Mouse (Mus musculus): ENCODE measurements around the gene Polr2l. TPM values are rescaled to one million over a fixed set of nuclear protein-coding genes. Genes with fewer than 3 reads are reported as not detected.

Polr2l gene
- polyA plus RNA-seq, 1 experiment: 20.5 TPM

DNA sequence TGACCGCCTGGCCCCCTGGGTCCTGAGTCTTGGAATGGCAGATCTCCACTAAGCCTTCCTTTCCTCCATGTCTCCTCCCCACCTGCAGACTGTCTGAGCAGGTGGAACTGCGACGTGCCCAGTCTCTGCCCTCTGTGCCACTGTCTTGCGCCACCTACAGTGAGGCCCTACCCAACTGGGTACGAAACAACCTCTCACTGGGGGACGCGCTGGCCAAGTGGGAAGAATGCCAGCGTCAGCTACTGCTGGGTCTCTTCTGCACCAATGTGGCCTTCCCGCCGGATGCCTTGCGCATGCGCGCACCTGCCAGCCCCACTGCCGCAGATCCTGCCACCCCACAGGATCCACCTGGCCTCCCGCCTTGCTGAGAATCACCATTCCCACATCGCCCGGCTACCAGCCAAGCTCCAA, 15.6 kb downstream of the Polr2l start:
- H3K27me3 ChIP-seq (ENCODE audit: control insufficient read depth, insufficient read depth, low read length): peaks cover 5% of the 10 kb centered on the region; the same call in 1 of the 2 replicates
- H3K36me3 ChIP-seq (ENCODE audit: control insufficient read depth, insufficient read depth, low read length): peaks cover 22% of the 10 kb centered on the region
- 94% methylated on average over 17 of the region's 17 CpGs for WGBS
- no peak for TF ChIP-seq CTCF (IDR thresholded peaks at IDR 0.05; ENCODE audit: extremely low read depth, insufficient read depth, insufficient read length, insufficient replicate concordance)
- TF ChIP-seq POLR2A (IDR thresholded peaks at IDR 0.05; ENCODE audit: low read depth, low read length): no peak
- H3K4me1 ChIP-seq (ENCODE audit: control insufficient read depth, insufficient read depth, insufficient read length): peaks cover 13% of the 10 kb centered on the region
- no peak overlapping the region for H3K27ac ChIP-seq (ENCODE audit: insufficient read depth, low read length)
- DNase-seq (ENCODE audit: low read depth in 1 of 2, low spot score in 2 of 2): peak in 1 of 2 experiments; percentile 4
- no peak overlapping the region for H3K4me3 ChIP-seq (ENCODE audit: extremely low read depth, insufficient read depth, insufficient read length)

DNA sequence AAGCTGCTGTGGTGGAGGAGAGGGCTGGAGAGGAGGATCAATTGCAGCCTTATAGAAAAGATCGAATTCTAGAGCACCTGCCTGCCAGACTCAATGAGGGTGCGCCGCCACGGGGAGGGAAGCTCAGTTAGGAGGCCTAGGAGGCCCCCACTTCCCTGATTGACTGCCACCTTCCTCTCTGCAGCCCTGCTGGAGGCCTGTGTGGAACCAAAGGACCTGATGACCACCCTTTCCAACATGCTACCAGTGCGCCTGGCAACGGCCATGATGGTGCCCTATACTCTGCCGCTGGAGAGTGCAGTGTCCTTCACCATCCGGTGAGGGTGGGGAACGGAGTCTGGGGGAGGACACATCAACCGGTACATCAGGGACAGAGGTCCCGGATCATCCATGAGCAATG, 16.3 kb downstream of the Polr2l start:
- Histone ChIP-seq H3K27ac (ENCODE audit: insufficient read depth, low read length) (no peak overlapping the region), H3K4me1 (ENCODE audit: control insufficient read depth, insufficient read depth, insufficient read length) (peaks cover 14% of the 10 kb centered on the region), H3K27me3 (ENCODE audit: control insufficient read depth, insufficient read depth, low read length) (peaks cover 5% of the 10 kb centered on the region; the same call in 1 of the 2 replicates), H3K4me3 (ENCODE audit: extremely low read depth, insufficient read depth, insufficient read length) (no peak overlapping the region), H3K36me3 (ENCODE audit: control insufficient read depth, insufficient read depth, low read length) (peaks cover 22% of the 10 kb centered on the region)
- 93% methylated on average over 11 of the region's 11 CpGs for WGBS
- TF ChIP-seq CTCF (IDR thresholded peaks at IDR 0.05; ENCODE audit: extremely low read depth, insufficient read depth, insufficient read length, insufficient replicate concordance) (no peak), POLR2A (IDR thresholded peaks at IDR 0.05; ENCODE audit: low read depth, low read length) (no peak)
- DNase-seq (ENCODE audit: low read depth in 1 of 2, low spot score in 2 of 2): peak in 1 of 2 experiments; percentile 4

DNA sequence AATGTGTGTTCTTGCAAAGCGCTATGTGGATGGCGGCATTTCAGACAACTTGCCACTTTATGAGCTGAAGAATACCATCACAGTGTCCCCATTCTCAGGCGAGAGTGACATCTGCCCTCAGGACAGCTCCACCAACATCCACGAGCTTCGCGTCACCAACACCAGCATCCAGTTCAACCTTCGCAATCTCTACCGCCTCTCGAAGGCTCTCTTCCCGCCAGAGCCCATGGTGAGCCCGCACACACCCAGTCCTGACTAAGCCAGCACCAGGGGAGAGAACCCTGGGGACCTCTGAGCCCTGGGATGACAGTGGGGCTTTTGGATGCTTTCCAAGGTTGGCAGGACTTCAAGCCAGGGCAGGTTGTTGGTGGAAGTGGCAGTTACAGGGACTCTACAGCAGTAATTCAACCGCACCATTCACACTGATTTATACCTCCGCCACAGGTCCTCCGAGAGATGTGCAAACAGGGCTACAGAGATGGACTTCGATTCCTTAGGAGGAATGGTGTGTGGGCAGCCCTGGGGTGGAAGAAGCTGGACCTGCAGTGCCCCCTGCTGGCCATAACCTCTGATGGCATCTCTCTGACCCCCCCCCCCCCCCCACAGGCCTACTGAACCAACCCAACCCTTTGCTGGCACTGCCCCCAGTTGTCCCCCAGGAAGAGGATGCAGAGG, 16.8 kb downstream of the Polr2l start:
- 84% methylated on average over 15 of the region's 15 CpGs for WGBS
- peaks cover 14% of the 10 kb centered on the region for H3K4me1 ChIP-seq (ENCODE audit: control insufficient read depth, insufficient read depth, insufficient read length)
- H3K36me3 ChIP-seq (ENCODE audit: control insufficient read depth, insufficient read depth, low read length): peaks cover 22% of the 10 kb centered on the region
- no peak overlapping the region for H3K27ac ChIP-seq (ENCODE audit: insufficient read depth, low read length)
- no peak for TF ChIP-seq POLR2A (IDR thresholded peaks at IDR 0.05; ENCODE audit: low read depth, low read length)
- TF ChIP-seq CTCF (IDR thresholded peaks at IDR 0.05; ENCODE audit: extremely low read depth, insufficient read depth, insufficient read length, insufficient replicate concordance): peak; percentile 69
- peak in 1 of 2 experiments; percentile 48 for DNase-seq (ENCODE audit: low read depth in 1 of 2, low spot score in 2 of 2)
- H3K27me3 ChIP-seq (ENCODE audit: control insufficient read depth, insufficient read depth, low read length): peaks cover 5% of the 10 kb centered on the region; the same call in 1 of the 2 replicates
- no peak overlapping the region for H3K4me3 ChIP-seq (ENCODE audit: extremely low read depth, insufficient read depth, insufficient read length)

DNA sequence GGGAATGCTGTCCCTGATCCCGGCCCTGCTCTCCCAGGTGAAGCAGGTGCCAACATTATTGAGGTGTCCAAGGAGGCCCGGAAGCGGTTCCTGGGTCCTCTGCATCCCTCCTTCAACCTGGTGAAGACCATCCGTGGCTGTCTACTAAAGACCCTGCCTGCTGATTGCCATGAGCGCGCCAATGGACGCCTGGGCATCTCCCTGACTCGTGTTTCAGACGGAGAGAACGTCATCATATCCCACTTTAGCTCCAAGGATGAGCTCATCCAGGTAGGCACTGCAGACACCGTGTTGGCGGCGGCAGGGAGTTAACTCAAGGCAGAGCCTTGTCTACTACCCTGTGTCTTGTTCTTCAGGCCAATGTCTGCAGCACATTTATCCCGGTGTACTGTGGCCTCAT, 17.7 kb downstream of the Polr2l start:
- 93% methylated on average over 14 of the region's 14 CpGs for WGBS
- H3K27me3 ChIP-seq (ENCODE audit: control insufficient read depth, insufficient read depth, low read length): peaks cover 5% of the 10 kb centered on the region; the same call in 1 of the 2 replicates
- peaks cover 22% of the 10 kb centered on the region for H3K36me3 ChIP-seq (ENCODE audit: control insufficient read depth, insufficient read depth, low read length)
- H3K27ac ChIP-seq (ENCODE audit: insufficient read depth, low read length): no peak overlapping the region
- no peak overlapping the region for H3K4me3 ChIP-seq (ENCODE audit: extremely low read depth, insufficient read depth, insufficient read length)
- TF ChIP-seq CTCF (IDR thresholded peaks at IDR 0.05; ENCODE audit: extremely low read depth, insufficient read depth, insufficient read length, insufficient replicate concordance) (no peak), POLR2A (IDR thresholded peaks at IDR 0.05; ENCODE audit: low read depth, low read length) (no peak)
- DNase-seq (ENCODE audit: low read depth in 1 of 2, low spot score in 2 of 2): peak in 1 of 2 experiments; percentile 2
- peaks cover 14% of the 10 kb centered on the region for H3K4me1 ChIP-seq (ENCODE audit: control insufficient read depth, insufficient read depth, insufficient read length)

DNA sequence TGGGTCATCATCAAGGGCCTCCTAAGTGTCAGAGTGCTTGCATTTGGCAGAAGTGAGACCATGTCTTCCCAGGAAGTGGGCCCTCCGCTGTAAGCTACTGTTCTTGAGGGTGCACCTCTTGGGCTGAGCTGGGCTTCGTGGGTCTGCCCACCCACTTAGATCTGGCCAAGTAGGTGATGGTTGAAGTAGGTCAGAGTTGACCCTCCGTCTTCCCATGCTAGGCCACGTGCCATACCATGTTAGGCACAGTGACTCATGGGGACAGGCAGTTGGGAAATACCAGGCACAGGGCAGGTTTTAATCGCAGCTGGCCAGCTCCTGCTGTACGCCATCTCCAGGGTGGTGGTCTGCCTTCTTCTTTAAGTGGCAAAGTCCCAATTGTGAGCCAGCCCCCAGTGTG, 18.2 kb downstream of the Polr2l start:
- Histone ChIP-seq H3K4me1 (ENCODE audit: control insufficient read depth, insufficient read depth, insufficient read length) (peaks cover 11% of the 10 kb centered on the region; the same call in 1 of the 2 replicates), H3K27ac (ENCODE audit: insufficient read depth, low read length) (no peak overlapping the region), H3K36me3 (ENCODE audit: control insufficient read depth, insufficient read depth, low read length) (peaks cover 24% of the 10 kb centered on the region), H3K27me3 (ENCODE audit: control insufficient read depth, insufficient read depth, low read length) (peaks cover 2% of the 10 kb centered on the region; the same call in 1 of the 2 replicates), H3K4me3 (ENCODE audit: extremely low read depth, insufficient read depth, insufficient read length) (no peak overlapping the region)
- DNase-seq (ENCODE audit: low read depth in 1 of 2, low spot score in 2 of 2): peak in 1 of 2 experiments; percentile 2
- 86% methylated on average over 6 of the region's 6 CpGs for WGBS
- TF ChIP-seq POLR2A (IDR thresholded peaks at IDR 0.05; ENCODE audit: low read depth, low read length) (no peak), CTCF (IDR thresholded peaks at IDR 0.05; ENCODE audit: extremely low read depth, insufficient read depth, insufficient read length, insufficient replicate concordance) (no peak)

DNA sequence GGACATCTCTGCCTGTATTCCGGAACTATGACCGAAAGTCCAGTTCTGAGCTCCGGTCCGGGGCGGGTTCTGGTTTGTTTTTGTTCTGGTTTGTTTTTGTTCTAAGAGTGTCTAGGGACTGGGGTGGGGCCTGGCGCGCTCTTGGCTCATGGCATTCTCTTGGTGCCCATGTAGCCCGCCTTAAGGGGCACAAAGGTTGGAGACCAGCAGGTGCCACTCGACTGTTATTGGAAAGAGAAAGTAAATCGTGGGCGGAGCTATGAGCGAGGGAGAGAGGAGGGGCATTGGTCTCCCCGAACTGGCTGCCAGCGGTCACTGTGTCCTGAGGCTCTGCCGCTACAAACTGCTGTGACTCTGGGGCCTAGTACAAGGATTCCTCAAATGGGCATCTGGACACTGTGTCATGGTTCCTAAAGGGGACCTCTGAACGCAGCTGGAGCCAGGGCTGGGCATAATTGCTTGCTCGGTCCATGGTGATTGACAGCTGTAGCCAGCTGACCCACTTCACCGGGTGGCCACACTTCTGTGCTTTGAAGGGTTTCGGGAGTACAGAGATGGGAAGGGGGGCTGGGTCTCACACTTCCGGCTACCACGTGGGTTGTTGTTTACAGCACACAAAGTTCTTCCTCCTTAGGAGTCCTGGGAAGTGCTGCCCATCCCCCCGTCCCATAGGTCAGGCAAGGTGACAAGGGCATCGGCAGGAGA, 19.2 kb downstream of the Polr2l start:
- H3K27me3 ChIP-seq (ENCODE audit: control insufficient read depth, insufficient read depth, low read length): no peaks in the 10 kb centered on the region
- peak in 1 of 2 experiments; percentile 50 for DNase-seq (ENCODE audit: low read depth in 1 of 2, low spot score in 2 of 2)
- WGBS: 2% methylated on average over 23 of the region's 23 CpGs
- peak overlapping the region; percentile 88 for H3K27ac ChIP-seq (ENCODE audit: insufficient read depth, low read length)
- peaks cover 11% of the 10 kb centered on the region; the same call in 1 of the 2 replicates for H3K4me1 ChIP-seq (ENCODE audit: control insufficient read depth, insufficient read depth, insufficient read length)
- peaks cover 29% of the 10 kb centered on the region for H3K36me3 ChIP-seq (ENCODE audit: control insufficient read depth, insufficient read depth, low read length)
- TF ChIP-seq CTCF (IDR thresholded peaks at IDR 0.05; ENCODE audit: extremely low read depth, insufficient read depth, insufficient read length, insufficient replicate concordance) (no peak), POLR2A (IDR thresholded peaks at IDR 0.05; ENCODE audit: low read depth, low read length) (peak; percentile 17; the same call in 1 of the 2 replicates)
- peak overlapping the region; percentile 72 for H3K4me3 ChIP-seq (ENCODE audit: extremely low read depth, insufficient read depth, insufficient read length)

All from spleen, adult 2 months (tissue).